Mouse (Mus musculus) megakaryocyte-erythroid progenitor cell, adult 5 weeks (primary cell): ENCODE results near the gene Olfr1423. TPM values are rescaled to one million over a fixed set of nuclear protein-coding genes. Genes with fewer than 3 reads are reported as not detected.

Experiments used
- polyA plus RNA-seq: library from polyadenylated mRNA; stranded (reverse); fragments of >175 nt; gene quantifications from 2 replicates; pipeline ENCODE4 v1.2.3, GENCODE M21; 2012

The Olfr1423 gene
- not detected in 2 replicates for polyA plus RNA-seq

GRCm38 (mm10) chr19:12041217-12041616, at the start of gene Olfr1423:
TSS of gene Olfr1423 (minus strand) at chr19:12041317.

DNA sequence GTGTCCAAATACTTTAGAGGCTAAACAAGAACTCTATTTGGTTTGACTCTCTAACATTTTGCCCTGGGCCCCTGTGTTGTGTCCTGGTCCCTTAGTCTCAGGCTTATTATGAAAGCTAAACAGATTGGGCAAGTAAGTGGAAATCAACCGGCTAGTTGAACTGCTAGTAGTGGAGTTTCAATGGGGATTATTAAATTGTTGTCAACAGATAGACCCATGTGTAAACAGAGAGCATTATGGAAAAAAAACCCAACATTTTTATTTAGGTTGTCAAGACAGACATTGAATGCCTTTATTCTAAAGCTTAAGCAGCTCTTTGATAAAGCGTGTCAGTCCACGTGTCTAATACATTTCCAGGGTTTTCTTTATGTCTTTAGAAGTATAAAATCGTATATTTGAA, 36.5 kb upstream of the Olfr1423 start, which contains the start of gene Olfr1425:
Olfr1425 (minus strand) TSS at position 101 of the 400 bp plus-strand sequence.

GRCm38 (mm10) chr19:12062582-12062981, 21.5 kb upstream of the Olfr1423 start, which contains the start of gene Olfr1424:
TSS of gene Olfr1424 (minus strand) at chr19:12062682.

Other genes with a start within 250 kb of the Olfr1423 start
- gene Stx3, start 221.9 kb downstream of the Olfr1423 start, polyA plus RNA-seq: 8.1 and 15.3 TPM in 2 replicates
- gene Olfr1417, start 202.1 kb downstream of the Olfr1423 start, polyA plus RNA-seq: not detected in 2 replicates
- not detected in 2 replicates for gene Olfr1418, start 180.3 kb downstream of the Olfr1423 start, polyA plus RNA-seq
- not detected in 2 replicates for gene Olfr1419, start 166.2 kb downstream of the Olfr1423 start, polyA plus RNA-seq
- gene Olfr1420, start 154.8 kb downstream of the Olfr1423 start, polyA plus RNA-seq: not detected in 2 replicates
- 11.8 and 12.1 TPM in 2 replicates for gene Patl1, start 128.9 kb downstream of the Olfr1423 start, polyA plus RNA-seq
- 11.0 and 11.2 TPM in 2 replicates for gene Osbp, start 75.4 kb downstream of the Olfr1423 start, polyA plus RNA-seq
- gene Olfr1424, start 21.4 kb upstream of the Olfr1423 start, polyA plus RNA-seq: not detected in 2 replicates
- gene Olfr1425, start 36.4 kb upstream of the Olfr1423 start, polyA plus RNA-seq: not detected in 2 replicates
- gene Olfr1426, start 50.7 kb upstream of the Olfr1423 start, polyA plus RNA-seq: not detected in 2 replicates
- gene Olfr1427, start 62.0 kb upstream of the Olfr1423 start, polyA plus RNA-seq: 0.03 TPM in 1 of 2 replicates, not detected in the other
- gene Olfr1428, start 74.6 kb upstream of the Olfr1423 start, polyA plus RNA-seq: not detected in 2 replicates
- gene Olfr76, start 81.9 kb upstream of the Olfr1423 start, polyA plus RNA-seq: not detected in 2 replicates
- not detected in 2 replicates for gene Olfr1555-ps1, start 128.8 kb upstream of the Olfr1423 start, polyA plus RNA-seq
- gene Olfr1431, start 159.3 kb upstream of the Olfr1423 start, polyA plus RNA-seq: not detected in 2 replicates
- not detected in 2 replicates for gene Olfr1432, start 191.3 kb upstream of the Olfr1423 start, polyA plus RNA-seq
- not detected in 2 replicates for gene Olfr262, start 200.3 kb upstream of the Olfr1423 start, polyA plus RNA-seq
- not detected in 2 replicates for gene Olfr235, start 219.7 kb upstream of the Olfr1423 start, polyA plus RNA-seq
- gene Olfr1434, start 238.5 kb upstream of the Olfr1423 start, polyA plus RNA-seq: not detected in 2 replicates